Mouse (Mus musculus) spleen, embryonic (tissue): Measurements from ENCODE around the gene Ccm2.

Experiments used
- CTCF ChIA-PET: fragments of 350-600 bp; sonication (Branson Sonifier 250); formaldehyde crosslinking; loops from one replicate; lab custom pipeline; 2022; lab: Charles Lee

The Ccm2 gene

DNA sequence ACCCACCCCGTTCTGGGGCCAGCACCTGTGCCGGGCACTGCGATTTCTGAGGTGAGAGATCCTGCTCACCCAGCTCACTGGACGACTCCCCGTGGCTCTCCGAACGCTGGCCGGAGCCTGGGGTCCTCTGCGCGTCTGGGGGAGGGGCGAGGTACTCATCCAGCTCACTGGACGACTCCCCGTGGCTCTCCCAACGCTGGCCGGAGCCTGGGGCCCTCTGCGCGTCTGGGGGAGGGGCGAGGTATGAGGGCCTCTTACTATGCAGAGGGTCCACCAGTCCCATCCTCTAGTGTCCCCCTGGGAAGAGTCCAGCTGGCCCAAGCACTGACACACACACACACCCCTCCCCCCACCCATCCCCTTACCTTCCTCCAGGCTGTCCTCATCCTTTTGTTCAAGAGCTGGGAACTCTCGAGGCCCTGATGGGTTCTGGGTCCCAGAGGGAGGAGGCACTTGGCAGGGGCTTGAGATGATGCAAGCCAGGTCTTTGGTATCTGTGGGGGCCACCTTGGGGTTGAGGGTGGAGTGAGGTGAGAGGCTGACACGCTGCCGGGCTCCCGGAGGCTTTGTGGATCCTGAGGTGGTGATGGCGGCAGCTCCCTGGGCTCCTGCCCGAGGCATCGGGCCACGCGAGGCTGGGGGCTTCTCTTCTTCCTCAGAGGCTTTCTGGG, 52.5 kb downstream of the Ccm2 start:
- CTCF ChIA-PET: no interaction called here

GRCm38 (mm10) chr11:6599831-6600230, 53.1 kb downstream of the Ccm2 start:
- CTCF ChIA-PET: no interaction called here

GRCm38 (mm10) chr11:6600284-6600944, 53.7 kb downstream of the Ccm2 start:
- CTCF ChIA-PET: no interaction called here

DNA sequence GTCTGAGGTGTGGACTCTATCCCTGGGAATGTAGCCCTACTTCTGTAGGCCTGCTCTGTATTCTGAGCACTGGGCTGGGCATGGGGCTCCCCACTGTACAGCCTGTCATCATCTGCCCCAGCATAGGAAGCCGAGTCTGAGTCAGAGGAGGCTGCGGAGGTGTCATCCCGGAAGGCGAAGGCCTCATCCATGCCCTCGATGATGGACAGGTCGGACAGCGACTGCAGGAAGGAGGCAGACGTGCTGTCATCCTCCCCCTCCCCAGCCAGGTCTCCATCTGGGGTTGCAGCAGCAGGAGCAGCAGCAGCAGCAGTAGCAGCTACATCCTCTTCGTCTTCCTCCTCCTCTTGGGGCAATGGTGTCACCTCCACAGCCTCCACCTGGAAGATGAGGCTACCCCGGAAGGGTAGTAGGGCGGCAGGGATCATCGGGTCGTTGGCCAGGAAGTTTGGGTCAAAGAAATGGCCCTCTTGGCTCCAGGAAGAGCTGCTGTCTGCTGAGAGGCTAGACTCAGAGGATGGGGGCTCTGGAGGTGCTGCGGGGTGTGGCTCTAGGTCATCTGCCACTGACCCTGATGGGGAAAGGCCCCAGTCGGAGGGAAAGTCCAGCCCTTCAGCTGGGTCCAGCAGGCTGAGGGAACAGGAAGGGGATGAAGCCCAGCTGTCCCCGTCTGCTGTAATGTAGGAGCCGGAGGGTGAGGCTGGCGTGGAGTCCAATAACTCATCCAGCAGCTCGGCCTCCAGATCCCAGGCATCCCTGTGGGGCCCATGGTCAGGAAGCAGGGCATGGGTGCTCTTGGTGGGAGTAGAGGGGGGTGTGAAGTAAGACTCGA, 55.2 kb downstream of the Ccm2 start:
- CTCF ChIA-PET: no interaction called here

DNA sequence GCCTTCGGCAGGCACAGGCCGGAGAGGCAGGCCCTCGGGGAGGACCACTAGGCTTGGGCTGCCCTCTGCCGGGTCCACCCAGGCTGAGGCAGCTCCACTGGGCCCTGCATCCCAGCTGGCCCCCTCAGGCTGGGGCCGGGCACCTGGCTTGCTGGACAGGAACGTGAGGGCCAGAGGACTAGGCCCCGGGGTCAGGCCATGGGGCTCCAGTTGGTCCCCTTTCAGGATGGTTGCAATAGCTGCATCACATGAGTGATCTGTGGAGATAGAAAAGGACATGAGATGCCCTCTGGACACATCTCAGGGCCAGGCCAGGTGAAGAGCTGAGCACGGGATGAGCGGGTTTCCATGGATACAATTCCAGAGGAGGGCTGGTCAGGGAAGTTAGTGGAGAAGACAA, 56.0 kb downstream of the Ccm2 start:
- CTCF ChIA-PET: no interaction called here

DNA sequence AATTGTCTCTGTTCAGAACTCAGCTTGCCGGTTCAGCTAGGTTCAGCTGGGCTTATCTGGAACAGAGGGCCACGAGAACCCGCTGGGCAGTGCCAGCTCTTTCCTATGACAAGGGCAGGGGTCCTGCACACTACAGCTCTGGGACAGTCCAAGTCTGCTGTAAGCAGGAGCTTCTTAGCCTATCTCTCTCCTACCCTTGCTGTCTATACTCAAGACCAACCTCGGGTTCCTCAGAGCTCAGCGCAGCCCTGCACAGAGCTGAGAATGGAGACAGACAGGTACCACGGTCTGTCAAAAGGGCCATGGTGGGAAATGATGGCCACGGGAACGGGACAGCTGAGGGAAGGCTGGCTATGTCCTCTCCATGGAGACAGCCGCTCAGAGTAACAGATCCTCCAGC, 56.5 kb downstream of the Ccm2 start:
- CTCF ChIA-PET: interaction anchor here (0.5 kb wide), 1 partner anchor 82 kb away, joined by 6 read pairs; no protein-coding TSS in a partner anchor

- CTCF ChIA-PET: interaction anchor here (0.5 to 0.9 kb wide), 2 partner anchors 29 to 83 kb away, joined by 4 to 6 read pairs; no protein-coding TSS in a partner anchor
Measured at GRCm38 (mm10) chr11:6603887-6604603, 57.4 kb downstream of the Ccm2 start.

- CTCF ChIA-PET: interaction anchor here (0.9 kb wide), 1 partner anchor 30 kb away, joined by 4 read pairs; no protein-coding TSS in a partner anchor
Measured at GRCm38 (mm10) chr11:6604604-6604936, 57.9 kb downstream of the Ccm2 start.

- CTCF ChIA-PET: no interaction called here
Measured at GRCm38 (mm10) chr11:6605021-6605481, 58.4 kb downstream of the Ccm2 start.

GRCm38 (mm10) chr11:6605491-6606399, 59.1 kb downstream of the Ccm2 start, which contains the start of gene Nacad:
TSS of gene Nacad (minus strand) at chr11:6606053.
- CTCF ChIA-PET: no interaction called here

DNA sequence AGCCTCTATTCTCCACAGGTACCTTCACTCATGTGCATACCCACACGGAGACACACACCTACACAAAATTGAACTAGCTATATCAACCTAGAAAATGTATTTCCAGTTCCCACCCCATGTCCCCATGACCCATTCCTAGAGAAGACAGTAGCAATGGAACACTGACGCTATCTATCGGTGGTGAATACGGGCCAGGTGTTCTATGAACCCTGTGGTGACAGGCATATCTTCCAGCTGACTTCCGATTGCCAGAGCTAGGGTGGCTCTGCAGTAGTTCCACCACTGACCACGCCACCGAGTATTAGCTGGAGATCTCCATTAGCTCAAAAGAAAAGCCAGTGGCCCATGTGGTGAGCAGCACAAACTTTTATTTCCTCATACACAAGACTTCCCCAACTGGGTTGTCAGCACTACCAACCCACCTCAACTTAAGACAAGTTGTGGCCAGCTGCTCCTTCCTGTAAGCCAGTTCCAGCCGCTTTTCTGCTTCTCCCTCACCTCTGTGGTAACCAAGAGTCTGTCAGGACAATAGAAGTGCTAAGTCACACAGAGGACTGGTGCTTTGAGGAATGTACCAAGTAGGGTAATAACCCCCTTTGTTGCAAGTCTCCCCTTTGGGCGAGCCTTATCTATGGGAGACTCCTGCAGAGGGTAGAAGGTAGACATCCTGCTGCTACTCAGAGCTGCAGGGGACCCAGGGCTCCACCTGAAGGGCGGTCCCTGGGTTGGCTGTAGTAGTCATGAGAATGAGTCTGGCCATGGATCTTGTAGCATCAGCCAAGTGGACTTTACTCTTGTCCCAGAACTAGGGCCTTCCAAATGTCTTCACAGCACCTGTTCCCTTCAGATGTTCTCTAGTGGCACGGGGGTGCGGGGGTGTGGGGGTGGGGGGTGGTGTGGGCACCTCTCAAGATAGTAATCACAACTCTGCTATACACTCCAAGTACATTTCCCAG, 68.8 kb downstream of the Ccm2 start:
- CTCF ChIA-PET: no interaction called here

GRCm38 (mm10) chr11:6623704-6624103, 77.0 kb downstream of the Ccm2 start:
- CTCF ChIA-PET: no interaction called here

DNA sequence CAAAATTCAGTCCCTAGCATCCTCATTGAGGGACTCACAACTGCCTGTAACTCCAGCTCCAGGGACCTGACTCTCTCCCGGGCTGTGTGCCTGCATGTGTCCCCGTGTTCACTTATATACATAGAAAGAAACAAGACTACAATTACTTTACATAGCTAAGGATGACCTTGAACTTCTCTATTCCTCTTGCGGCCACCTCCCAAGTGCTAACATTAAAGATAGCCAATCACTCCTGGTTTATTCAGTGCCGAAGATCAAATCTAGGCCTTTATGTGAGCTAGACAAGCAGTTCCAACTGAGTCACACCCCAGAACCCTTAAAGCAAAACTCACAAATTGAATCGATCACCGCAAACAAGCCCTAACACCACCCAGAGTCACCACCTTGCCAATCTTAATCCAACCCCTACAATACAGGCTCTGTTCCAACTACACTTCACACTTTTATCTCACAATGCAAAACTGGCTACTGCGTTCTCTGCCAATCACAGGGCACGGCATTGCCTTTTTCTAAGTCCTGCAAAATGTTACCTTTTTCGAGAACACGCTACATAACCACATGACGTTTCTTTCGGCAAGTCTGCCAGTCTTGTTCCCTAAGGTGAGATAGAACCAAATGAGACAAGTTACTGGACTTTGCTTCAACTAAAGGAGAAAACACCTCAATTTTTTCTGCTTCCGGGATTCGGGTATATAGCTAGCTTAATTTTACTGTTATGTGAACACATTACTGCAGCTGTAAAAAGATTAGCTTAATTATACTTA, 78.1 kb downstream of the Ccm2 start:
- CTCF ChIA-PET: interaction anchor here (0.6 to 0.7 kb wide), 2 partner anchors 16 to 148 kb away, joined by 8 to 11 read pairs; no protein-coding TSS in a partner anchor

DNA sequence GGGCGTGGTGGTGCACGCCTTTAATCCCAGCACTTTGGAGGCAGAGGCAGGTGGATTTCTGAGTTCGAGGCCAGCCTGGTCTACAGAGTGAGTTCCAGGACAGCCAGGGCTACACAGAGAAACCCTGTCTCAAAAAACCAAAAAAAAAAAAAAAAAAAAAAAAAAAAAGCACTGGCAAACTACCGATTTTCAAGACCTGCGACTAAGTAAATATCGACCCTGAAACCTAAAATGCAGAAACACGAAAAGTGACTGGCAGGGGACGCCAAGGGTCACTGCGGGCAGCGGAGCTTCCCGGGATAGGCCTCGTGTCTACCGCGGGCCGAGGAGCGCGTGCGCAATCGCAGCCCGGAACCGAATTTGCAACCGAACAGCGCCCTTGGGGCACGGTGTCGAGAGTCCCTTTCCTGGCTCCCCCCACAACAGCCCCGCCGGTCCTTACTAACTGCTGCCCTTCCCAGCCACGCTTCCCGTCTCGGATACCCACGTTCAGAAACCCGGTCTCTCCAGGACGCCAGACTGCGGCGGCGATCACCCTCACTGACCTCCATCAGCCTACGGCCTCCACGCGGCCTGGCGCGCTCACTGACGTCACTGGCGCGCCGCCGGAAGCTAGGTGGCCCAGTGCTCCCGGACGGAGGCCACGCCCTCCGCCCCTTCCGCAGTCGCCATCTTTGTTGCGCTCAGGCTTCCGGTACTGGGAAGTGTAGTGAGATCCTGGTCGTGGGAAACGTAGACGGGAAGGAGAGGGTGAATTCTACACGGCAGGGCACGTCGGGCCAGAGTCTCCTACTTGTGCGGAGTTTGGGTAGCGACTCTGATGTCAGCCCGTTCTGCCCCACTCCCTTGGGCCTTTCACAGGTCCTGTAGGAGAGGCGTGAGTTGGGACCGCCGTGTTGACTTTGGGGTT, 79.0 kb downstream of the Ccm2 start, which contains the start of gene Tbrg4:
Tbrg4 (minus strand) TSS at position 590 of the 910 bp plus-strand sequence.
- CTCF ChIA-PET: interaction anchor here (0.6 to 0.7 kb wide), 2 partner anchors 15 to 149 kb away, joined by 8 to 11 read pairs; no protein-coding TSS in a partner anchor

DNA sequence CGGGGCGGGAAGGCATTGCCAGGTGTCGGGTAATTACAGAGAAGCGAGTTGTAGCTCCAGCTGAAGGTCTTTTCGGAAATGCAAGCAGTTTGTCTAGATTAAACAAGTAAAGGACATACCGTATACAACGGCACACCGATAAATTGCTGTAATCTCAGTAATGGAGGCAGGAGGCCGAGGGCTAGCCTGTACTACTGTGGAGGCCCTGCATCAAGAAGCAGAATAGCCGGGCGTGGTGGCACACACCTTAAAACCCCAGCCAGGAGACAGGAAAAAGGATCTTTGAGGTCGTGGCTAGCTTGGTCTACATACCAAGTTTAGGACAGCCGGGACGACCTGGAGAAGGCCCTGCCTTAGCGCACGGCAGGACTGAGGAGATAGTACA, 79.7 kb downstream of the Ccm2 start:
- CTCF ChIA-PET: no interaction called here

GRCm38 (mm10) chr11:6627731-6628130, 81.0 kb downstream of the Ccm2 start:
- CTCF ChIA-PET: no interaction called here

DNA sequence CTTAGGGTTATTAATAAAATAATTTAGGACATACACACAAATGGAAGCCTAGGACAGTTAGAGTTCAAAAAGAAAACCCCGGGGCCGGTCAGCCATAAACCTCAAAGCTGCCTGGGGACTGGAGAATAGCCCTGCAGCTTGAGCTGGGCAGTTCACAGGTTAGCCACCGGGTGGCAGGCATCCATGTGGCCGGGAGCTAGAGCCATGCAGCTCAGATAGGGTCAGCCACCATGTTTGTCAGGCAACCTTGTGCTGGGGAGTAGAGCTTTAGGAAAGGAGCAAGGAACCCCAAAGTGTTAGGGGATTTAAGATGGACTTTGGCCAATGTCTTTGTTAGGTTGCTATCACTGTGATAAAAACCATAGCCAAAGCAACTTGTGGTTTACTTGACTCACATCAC, 81.9 kb downstream of the Ccm2 start:
- CTCF ChIA-PET: interaction anchor here (0.5 to 0.9 kb wide), 4 partner anchors 100 to 194 kb away, joined by 3 to 5 read pairs (median 4); no protein-coding TSS in a partner anchor
